Mouse (Mus musculus): Measurements from ENCODE around the gene Fkbp15. TPM values are rescaled to one million over a fixed set of nuclear protein-coding genes. Genes with fewer than 3 reads are reported as not detected.
"Not testable (repeated sequence)": the region's sequence is repeated elsewhere in the genome, so short reads cannot be mapped to it uniquely, and the experiment has no call there.

Fkbp15 gene
- polyA plus RNA-seq, 1 experiment: 26.4 TPM

DNA sequence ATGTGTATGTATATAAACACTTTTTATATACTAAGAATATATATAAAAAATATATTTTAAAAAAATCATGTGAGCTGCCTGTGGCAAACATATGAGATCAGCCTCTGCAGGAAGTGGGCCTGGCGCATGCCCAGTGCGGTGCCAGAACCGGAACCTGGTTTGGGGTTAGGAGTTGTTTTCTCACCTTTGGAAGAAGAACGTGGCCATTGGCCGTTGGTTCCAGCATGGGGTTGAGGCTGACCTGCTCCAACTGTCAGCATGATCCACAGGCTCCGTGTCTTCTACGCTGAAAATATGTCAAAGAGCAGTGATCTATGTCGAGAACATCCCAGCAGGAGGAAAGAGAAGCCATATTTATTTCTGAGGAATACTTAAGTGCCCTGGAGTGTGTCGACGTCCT lies 86.4 kb downstream of the Fkbp15 start:
- no peak for TF ChIP-seq POLR2A (IDR thresholded peaks at IDR 0.05; ENCODE audit: borderline replicate concordance, insufficient read depth, low read length)
- no peak for TF ChIP-seq CTCF (IDR thresholded peaks at IDR 0.05; ENCODE audit: borderline replicate concordance, insufficient read depth, low read depth, low read length)
- no peaks in the 10 kb centered on the region for H3K27me3 ChIP-seq (ENCODE audit: control insufficient read depth, insufficient read depth, low read length)
- H3K27ac ChIP-seq (ENCODE audit: insufficient read depth, low read length): no peak overlapping the region
- DNase-seq: no peak
- H3K4me1 ChIP-seq (ENCODE audit: control insufficient read depth, insufficient read depth, low read length): no peaks in the 10 kb centered on the region
- WGBS: 82% methylated on average over 10 of the region's 10 CpGs
- H3K4me3 ChIP-seq (replicated peaks; ENCODE audit: insufficient read depth, low read depth, low read length): no peak overlapping the region

DNA sequence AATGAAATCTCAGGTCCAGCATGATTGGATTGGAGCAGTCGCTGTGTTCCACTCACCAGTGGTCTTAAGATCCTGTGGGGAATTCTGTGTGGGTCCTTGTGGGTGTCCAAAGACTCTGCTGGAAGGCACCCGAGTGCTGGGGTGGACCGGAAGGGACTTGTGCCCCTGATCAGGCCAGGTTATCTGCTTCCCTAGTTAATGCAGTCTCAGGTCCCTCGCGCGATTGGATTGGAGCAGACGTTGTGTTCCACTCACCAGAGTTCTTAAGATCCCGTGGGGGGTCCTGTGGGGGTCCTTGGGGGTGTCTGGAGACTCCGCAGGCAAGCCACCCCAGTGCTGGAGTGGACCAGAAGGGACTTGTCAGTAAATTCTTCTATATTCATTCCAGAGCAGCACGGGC lies 87.7 kb downstream of the Fkbp15 start:
- no peak overlapping the region for H3K27ac ChIP-seq (ENCODE audit: insufficient read depth, low read length)
- H3K4me1 ChIP-seq (ENCODE audit: control insufficient read depth, insufficient read depth, low read length): no peaks in the 10 kb centered on the region
- 91% methylated on average over 10 of the region's 10 CpGs for WGBS
- DNase-seq: no peak
- no peak overlapping the region for H3K4me3 ChIP-seq (replicated peaks; ENCODE audit: insufficient read depth, low read depth, low read length)
- TF ChIP-seq POLR2A (IDR thresholded peaks at IDR 0.05; ENCODE audit: borderline replicate concordance, insufficient read depth, low read length): no peak
- H3K27me3 ChIP-seq (ENCODE audit: control insufficient read depth, insufficient read depth, low read length): no peaks in the 10 kb centered on the region

DNA sequence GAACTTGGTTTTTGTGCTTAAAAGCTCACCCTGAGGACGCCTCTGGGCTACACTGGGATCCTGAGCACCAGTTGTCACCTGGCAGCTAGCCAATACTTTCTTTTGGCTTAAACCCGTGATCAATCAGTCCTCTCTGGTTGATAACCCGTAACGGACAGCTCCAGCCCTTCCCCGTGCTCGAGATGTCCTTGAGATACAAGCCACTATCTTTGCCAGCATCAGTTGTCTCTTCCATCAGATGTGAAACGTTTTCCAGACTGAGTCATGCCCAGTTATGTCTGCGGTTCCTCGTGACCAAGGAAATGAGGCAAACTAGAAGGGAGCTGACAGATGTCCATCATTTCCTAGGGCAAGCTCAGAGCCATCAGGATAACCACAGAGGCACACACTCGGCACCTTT lies 93.2 kb downstream of the Fkbp15 start:
- H3K4me3 ChIP-seq (replicated peaks; ENCODE audit: insufficient read depth, low read depth, low read length): no peak overlapping the region
- TF ChIP-seq CTCF (IDR thresholded peaks at IDR 0.05; ENCODE audit: borderline replicate concordance, insufficient read depth, low read depth, low read length) (no peak), POLR2A (IDR thresholded peaks at IDR 0.05; ENCODE audit: borderline replicate concordance, insufficient read depth, low read length) (no peak)
- no peaks in the 10 kb centered on the region for H3K27me3 ChIP-seq (ENCODE audit: control insufficient read depth, insufficient read depth, low read length)
- DNase-seq: no peak
- 15% methylated on average over 10 of the region's 10 CpGs for WGBS
- H3K27ac ChIP-seq (ENCODE audit: insufficient read depth, low read length): no peak overlapping the region
- 0 out of 2 replicates have a peak, but pooled peaks cover 3% of the 10 kb centered on the region for H3K4me1 ChIP-seq (ENCODE audit: control insufficient read depth, insufficient read depth, low read length)

DNA sequence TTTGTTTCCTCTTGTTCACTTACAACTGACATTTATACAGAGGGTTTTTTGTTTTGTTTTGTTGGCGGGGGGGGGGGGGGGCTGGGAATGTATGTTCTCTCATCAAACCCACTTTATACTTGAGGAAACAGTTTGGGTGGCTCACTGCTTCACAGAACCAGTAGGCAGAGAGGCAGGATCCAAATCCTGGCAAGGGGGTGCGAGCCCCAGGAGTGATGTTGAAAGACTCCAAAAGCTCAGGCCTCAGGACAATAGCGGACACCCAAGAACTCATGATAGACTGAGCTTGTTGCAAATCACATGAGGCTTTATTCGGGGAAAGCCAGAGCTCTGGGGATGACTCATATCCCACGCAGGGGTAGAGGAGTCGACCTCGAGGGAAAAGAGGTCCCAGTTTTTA lies 94.3 kb downstream of the Fkbp15 start:
- H3K27ac ChIP-seq (ENCODE audit: insufficient read depth, low read length); H3K4me1 ChIP-seq (ENCODE audit: control insufficient read depth, insufficient read depth, low read length); H3K27me3 ChIP-seq (ENCODE audit: control insufficient read depth, insufficient read depth, low read length); H3K4me3 ChIP-seq (replicated peaks; ENCODE audit: insufficient read depth, low read depth, low read length); DNase-seq: not testable (repeated sequence)
- WGBS: 69% methylated on average over 7 of the region's 7 CpGs

DNA sequence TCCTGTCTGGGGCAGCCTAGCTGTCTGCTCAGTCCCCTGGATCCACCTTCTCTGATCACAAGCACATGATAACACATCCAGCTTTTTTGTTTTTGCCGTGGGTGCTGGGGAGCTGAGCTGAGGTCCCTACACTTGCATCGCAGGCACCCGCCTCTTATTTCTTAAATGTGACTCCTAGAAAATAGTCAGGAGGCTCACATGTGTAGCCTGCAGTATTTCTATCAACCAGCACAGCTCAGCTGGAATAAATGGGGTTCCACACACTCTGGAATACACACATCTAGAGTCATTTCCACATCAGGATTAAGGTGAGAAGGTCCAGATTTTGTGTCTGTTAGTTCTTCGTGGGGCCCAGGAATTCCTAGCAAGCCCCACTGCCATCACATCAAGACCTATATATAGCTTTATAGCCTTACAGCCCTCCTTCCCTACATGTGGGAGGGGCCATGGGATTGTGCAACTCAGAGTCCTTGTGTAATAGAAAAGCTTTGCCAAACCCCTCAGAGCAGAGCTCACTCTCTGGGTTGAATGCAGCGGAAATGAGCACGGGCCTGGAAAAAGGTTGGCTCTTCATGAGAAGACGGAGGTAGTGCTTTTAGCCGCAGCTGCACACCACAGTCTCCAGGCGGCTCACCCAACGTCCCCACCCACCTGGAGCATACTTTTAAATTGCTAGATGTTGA lies 95.1 kb downstream of the Fkbp15 start:
- Histone ChIP-seq H3K4me1 (ENCODE audit: control insufficient read depth, insufficient read depth, low read length) (0 out of 2 replicates have a peak, but pooled peaks cover 3% of the 10 kb centered on the region), H3K4me3 (replicated peaks; ENCODE audit: insufficient read depth, low read depth, low read length) (no peak overlapping the region), H3K27me3 (ENCODE audit: control insufficient read depth, insufficient read depth, low read length) (no peaks in the 10 kb centered on the region), H3K27ac (ENCODE audit: insufficient read depth, low read length) (no peak overlapping the region)
- DNase-seq: no peak
- no peak for TF ChIP-seq CTCF (IDR thresholded peaks at IDR 0.05; ENCODE audit: borderline replicate concordance, insufficient read depth, low read depth, low read length)
- TF ChIP-seq POLR2A (IDR thresholded peaks at IDR 0.05; ENCODE audit: borderline replicate concordance, insufficient read depth, low read length): no peak
- 61% methylated on average over 10 of the region's 10 CpGs for WGBS

DNA sequence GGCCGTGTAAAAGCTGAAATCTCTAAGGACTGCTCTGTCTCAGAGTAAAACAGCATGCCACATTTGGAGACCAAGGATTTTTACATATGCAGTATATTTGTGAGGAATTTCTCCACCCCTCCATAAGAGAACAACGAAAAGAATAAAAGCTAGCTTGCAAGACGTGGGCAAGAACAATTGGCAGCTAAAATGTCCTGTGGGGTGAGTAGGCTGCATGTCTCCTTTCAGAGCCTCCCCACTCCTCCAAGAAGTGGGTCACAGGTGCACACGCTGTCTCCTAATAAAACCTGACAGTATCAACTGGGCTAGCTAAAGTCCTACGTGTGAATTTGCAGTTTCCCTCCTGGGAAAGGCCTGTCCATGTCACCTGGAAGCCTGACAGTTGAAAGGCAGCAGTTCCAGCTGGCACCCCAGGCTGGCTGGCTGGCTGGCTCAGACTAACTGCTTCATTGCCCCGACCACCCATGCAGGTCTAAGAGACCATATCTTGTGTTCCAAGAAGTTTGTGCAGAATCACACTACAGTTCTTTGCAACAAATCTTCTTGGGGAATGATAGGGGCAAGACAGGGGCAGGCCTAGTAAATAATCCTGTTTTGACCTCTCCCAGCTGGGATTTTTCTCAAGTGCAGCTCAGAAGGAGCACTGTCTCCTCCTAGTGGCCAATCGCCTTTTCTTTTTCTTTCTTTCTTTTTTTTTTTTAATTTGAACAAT lies 97.1 kb downstream of the Fkbp15 start:
- no peak for DNase-seq
- 9% methylated on average over 7 of the region's 7 CpGs for WGBS

DNA sequence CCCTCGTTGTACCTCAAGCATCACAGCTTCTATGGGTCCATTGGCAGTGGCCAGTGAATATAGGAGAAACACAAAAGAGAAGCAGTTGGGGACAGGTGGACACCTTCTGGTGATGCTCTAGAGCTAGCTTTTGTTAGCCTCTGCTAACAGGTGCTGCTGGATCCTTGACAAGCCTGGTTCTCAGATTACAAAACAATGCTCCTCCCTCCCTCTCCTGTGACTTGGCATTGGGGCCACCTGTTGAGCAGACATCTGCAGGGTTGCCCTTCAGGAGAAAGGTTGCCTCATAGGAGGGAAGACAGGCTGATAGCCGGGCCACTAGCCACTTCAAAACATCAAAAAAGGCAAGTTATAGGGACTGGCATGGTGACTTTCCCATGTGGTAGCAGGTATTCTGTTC lies 98.1 kb downstream of the Fkbp15 start, which contains the start of gene Slc31a2:
Gene Slc31a2 (plus strand): TSS at position 287 of the 400 bp plus-strand sequence.
- no peak for DNase-seq
- TF ChIP-seq CTCF (IDR thresholded peaks at IDR 0.05; ENCODE audit: borderline replicate concordance, insufficient read depth, low read depth, low read length) (no peak), POLR2A (IDR thresholded peaks at IDR 0.05; ENCODE audit: borderline replicate concordance, insufficient read depth, low read length) (no peak)
- Histone ChIP-seq H3K27me3 (ENCODE audit: control insufficient read depth, insufficient read depth, low read length) (no peaks in the 10 kb centered on the region), H3K4me1 (ENCODE audit: control insufficient read depth, insufficient read depth, low read length) (0 out of 2 replicates have a peak, but pooled peaks cover 3% of the 10 kb centered on the region), H3K27ac (ENCODE audit: insufficient read depth, low read length) (no peak within 1 kb of the TSS), H3K4me3 (replicated peaks; ENCODE audit: insufficient read depth, low read depth, low read length) (no peak within 1 kb of the TSS)
- WGBS: 33% methylated on average over 2 of the region's 2 CpGs

More for the DNA sequence above, 97.1 kb downstream of the Fkbp15 start:
- no peak overlapping the region for H3K27ac ChIP-seq (ENCODE audit: insufficient read depth, low read length)
- 0 out of 2 replicates have a peak, but pooled peaks cover 3% of the 10 kb centered on the region for H3K4me1 ChIP-seq (ENCODE audit: control insufficient read depth, insufficient read depth, low read length)
- no peak overlapping the region for H3K4me3 ChIP-seq (replicated peaks; ENCODE audit: insufficient read depth, low read depth, low read length)
- H3K27me3 ChIP-seq (ENCODE audit: control insufficient read depth, insufficient read depth, low read length): no peaks in the 10 kb centered on the region
- TF ChIP-seq POLR2A (IDR thresholded peaks at IDR 0.05; ENCODE audit: borderline replicate concordance, insufficient read depth, low read length) (no peak), CTCF (IDR thresholded peaks at IDR 0.05; ENCODE audit: borderline replicate concordance, insufficient read depth, low read depth, low read length) (no peak)

DNA sequence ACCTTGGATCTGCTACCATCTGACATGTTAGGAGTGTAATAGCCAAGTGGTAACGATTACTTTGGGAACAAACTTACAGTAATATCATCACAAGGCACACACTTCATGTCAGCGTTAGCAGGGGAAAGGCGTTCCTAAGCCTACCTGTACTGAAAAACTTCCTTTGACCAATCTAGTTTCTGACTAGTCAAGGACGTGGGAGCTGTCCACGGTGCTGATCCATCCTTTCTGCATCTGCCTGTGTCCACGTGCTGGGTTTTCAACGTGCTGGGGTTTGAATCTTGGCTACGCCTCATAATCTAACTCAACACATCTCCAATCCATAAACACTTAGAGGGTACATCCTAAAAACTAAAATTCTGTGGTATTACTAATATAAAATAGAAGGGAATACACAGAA lies 103.4 kb downstream of the Fkbp15 start:
- Histone ChIP-seq H3K27ac (ENCODE audit: insufficient read depth, low read length) (no peak overlapping the region), H3K4me1 (ENCODE audit: control insufficient read depth, insufficient read depth, low read length) (no peaks in the 10 kb centered on the region), H3K27me3 (ENCODE audit: control insufficient read depth, insufficient read depth, low read length) (no peaks in the 10 kb centered on the region), H3K4me3 (replicated peaks; ENCODE audit: insufficient read depth, low read depth, low read length) (no peak overlapping the region)
- TF ChIP-seq CTCF (IDR thresholded peaks at IDR 0.05; ENCODE audit: borderline replicate concordance, insufficient read depth, low read depth, low read length) (no peak), POLR2A (IDR thresholded peaks at IDR 0.05; ENCODE audit: borderline replicate concordance, insufficient read depth, low read length) (no peak)
- 42% methylated on average over 8 of the region's 8 CpGs for WGBS
- DNase-seq: no peak
